Mouse (Mus musculus): ENCODE results near the gene Gm10644. TPM values are rescaled to one million over a fixed set of nuclear protein-coding genes. Genes with fewer than 3 reads are reported as not detected.

Gene Gm10644
- total and polyA plus RNA-seq, 2 experiments from 2014 or later: 0.39 to 0.60 TPM

GRCm38 (mm10) chr8:83976779-83977350 lies 21.9 kb upstream of the Gm10644 start:
- Histone ChIP-seq H3K9ac (replicated peaks; ENCODE audit: low read length, poor library complexity, severe bottlenecking) (no peak overlapping the region), H3K4me1 (ENCODE audit: insufficient read depth, low read length) (peaks cover 24% of the 10 kb centered on the region; the same call in 1 of the 2 replicates), H3K27me3 (ENCODE audit: insufficient read depth, low read length) (no peaks in the 10 kb centered on the region), H3K4me3 (ENCODE audit: low read depth, low read length) (no peak overlapping the region), H3K36me3 (ENCODE audit: insufficient read depth, low read length) (peaks cover 22% of the 10 kb centered on the region), H3K27ac (ENCODE audit: low read depth, low read length) (no peak overlapping the region), H3K4me2 (ENCODE audit: low read depth, low read length, poor library complexity, severe bottlenecking) (no peak overlapping the region), H3K9me3 (ENCODE audit: low read length) (no peaks in the 10 kb centered on the region)
- peak; percentile 39; the same call in 1 of the 2 replicates for TF ChIP-seq CTCF (IDR thresholded peaks at IDR 0.05)
- DNase-seq (ENCODE audit: low spot score) (no peak), ATAC-seq (ENCODE audit: low FRiP score) (no peak)
- 83% methylated on average over 5 of the region's 5 CpGs for WGBS

DNA sequence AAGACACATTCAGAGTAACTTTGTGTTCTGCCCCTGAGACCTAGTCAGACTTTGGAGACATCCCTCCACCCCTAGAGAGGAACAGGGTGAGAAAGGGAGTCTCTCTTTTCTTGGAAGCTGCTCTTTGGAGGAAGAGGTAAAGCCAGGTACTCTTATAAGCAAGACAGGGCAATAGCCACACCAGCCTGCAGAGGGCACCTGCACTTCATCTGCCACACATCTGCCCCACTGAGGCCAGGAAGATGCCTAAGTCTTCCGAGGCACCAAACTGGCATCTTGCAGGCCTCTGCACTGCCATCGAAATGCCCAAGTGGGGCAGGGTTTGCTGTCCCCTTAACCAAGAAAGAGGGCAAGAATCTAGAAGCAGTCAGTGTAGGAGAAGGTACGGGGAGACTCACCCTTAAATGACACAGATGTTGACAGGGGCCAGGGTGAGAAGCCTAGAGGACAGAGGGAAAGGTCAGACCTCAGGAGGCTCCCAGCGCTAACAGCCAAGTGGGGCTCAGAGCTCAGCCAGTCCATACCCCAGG lies 21.2 kb upstream of the Gm10644 start:
- DNase-seq (ENCODE audit: low spot score) (no peak), ATAC-seq (ENCODE audit: low FRiP score) (no peak)
- Histone ChIP-seq H3K9ac (replicated peaks; ENCODE audit: low read length, poor library complexity, severe bottlenecking) (no peak overlapping the region), H3K4me3 (ENCODE audit: low read depth, low read length) (no peak overlapping the region), H3K4me2 (ENCODE audit: low read depth, low read length, poor library complexity, severe bottlenecking) (no peak overlapping the region), H3K27ac (ENCODE audit: low read depth, low read length) (no peak overlapping the region), H3K36me3 (ENCODE audit: insufficient read depth, low read length) (peaks cover 15% of the 10 kb centered on the region), H3K9me3 (ENCODE audit: low read length) (no peaks in the 10 kb centered on the region), H3K4me1 (ENCODE audit: insufficient read depth, low read length) (peaks cover 27% of the 10 kb centered on the region; the same call in 1 of the 2 replicates), H3K27me3 (ENCODE audit: insufficient read depth, low read length) (no peaks in the 10 kb centered on the region)
- TF ChIP-seq CTCF (IDR thresholded peaks at IDR 0.05): 0 out of 2 replicates have a peak, but pooled peaks have one; percentile 20
- 89% methylated on average over 4 of the region's 4 CpGs for WGBS

GRCm38 (mm10) chr8:83974521-83974920 lies 19.5 kb upstream of the Gm10644 start:
- H3K4me3 ChIP-seq (ENCODE audit: low read depth, low read length): no peak overlapping the region
- no peak for DNase-seq (ENCODE audit: low spot score)

GRCm38 (mm10) chr8:83973161-83974031 lies 18.4 kb upstream of the Gm10644 start:
- 3% methylated on average over 35 of the region's 37 CpGs for WGBS
- H3K36me3 ChIP-seq (ENCODE audit: insufficient read depth, low read length): 0 out of 2 replicates have a peak, but pooled peaks cover 4% of the 10 kb centered on the region
- peak overlapping the region; percentile 78 for H3K27ac ChIP-seq (ENCODE audit: low read depth, low read length)
- H3K4me3 ChIP-seq (ENCODE audit: low read depth, low read length): peak overlapping the region; percentile 95
- H3K4me1 ChIP-seq (ENCODE audit: insufficient read depth, low read length): peaks cover 27% of the 10 kb centered on the region; the same call in 1 of the 2 replicates
- H3K4me2 ChIP-seq (ENCODE audit: low read depth, low read length, poor library complexity, severe bottlenecking): peak overlapping the region; percentile 91
- H3K9me3 ChIP-seq (ENCODE audit: low read length): no peaks in the 10 kb centered on the region
- H3K9ac ChIP-seq (replicated peaks; ENCODE audit: low read length, poor library complexity, severe bottlenecking): peak overlapping the region; percentile 84
- DNase-seq (ENCODE audit: low spot score): peak; percentile 18
- H3K27me3 ChIP-seq (ENCODE audit: insufficient read depth, low read length): no peaks in the 10 kb centered on the region
- TF ChIP-seq CTCF (IDR thresholded peaks at IDR 0.05): no peak
- ATAC-seq (ENCODE audit: low FRiP score): peak; percentile 12

More at GRCm38 (mm10) chr8:83974521-83974920, 19.5 kb upstream of the Gm10644 start:
- H3K36me3 ChIP-seq (ENCODE audit: insufficient read depth, low read length): 0 out of 2 replicates have a peak, but pooled peaks cover 4% of the 10 kb centered on the region
- peaks cover 27% of the 10 kb centered on the region; the same call in 1 of the 2 replicates for H3K4me1 ChIP-seq (ENCODE audit: insufficient read depth, low read length)
- no peaks in the 10 kb centered on the region for H3K27me3 ChIP-seq (ENCODE audit: insufficient read depth, low read length)
- TF ChIP-seq CTCF (IDR thresholded peaks at IDR 0.05): no peak
- H3K4me2 ChIP-seq (ENCODE audit: low read depth, low read length, poor library complexity, severe bottlenecking): peak overlapping the region; percentile 91
- no peak for ATAC-seq (ENCODE audit: low FRiP score)
- 87% methylated on average over 4 of the region's 4 CpGs for WGBS
- no peaks in the 10 kb centered on the region for H3K9me3 ChIP-seq (ENCODE audit: low read length)
- no peak overlapping the region for H3K9ac ChIP-seq (replicated peaks; ENCODE audit: low read length, poor library complexity, severe bottlenecking)
- no peak overlapping the region for H3K27ac ChIP-seq (ENCODE audit: low read depth, low read length)

DNA sequence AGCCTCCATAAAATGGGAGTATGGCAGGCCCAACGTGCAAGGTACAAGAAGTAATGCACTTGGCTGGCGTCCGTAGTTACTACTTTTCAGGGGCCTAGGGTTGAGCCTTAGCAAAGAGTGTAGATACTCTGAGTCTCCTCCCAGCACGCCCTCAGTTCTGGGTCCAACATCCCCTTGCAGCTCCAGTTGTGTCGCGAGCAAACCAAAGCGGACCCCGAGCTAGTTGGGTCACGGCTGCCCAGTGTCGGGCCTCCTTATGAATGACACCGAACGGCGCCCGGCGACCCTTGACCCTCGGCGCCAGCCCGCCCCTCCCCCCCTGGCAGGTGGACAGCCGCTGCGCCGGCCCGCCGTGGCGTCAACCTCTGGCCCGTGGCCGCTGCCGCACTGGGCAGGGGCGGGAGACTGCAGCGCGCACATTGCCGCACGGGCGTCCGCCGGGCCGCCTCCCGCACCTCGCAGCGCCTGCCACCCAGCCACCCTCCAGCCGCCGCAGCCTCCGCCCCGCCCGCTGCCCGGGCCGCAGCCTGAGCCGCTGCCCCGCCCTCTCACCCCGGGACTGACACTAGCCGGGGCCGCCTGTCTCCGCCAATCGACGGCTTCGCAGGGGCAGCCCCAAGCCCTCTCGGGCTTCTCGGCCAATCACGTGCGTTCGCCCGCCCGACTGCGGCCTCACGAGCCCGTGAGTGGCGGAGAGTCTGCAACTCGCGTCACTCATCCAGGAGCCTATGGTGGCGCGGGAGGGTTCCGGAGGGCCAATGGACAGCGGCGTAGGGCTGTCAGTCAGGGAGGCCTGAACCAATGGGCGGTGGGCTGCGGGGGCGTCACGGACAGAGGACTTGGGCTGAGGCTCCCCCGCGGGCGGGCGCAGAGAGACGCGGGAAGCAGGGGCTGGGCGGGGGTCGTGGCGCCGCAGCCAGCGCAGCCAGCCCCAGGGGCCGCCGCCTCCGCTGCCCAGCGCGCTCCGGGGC lies 17.4 kb upstream of the Gm10644 start, which contains the start of gene Prkaca:
Gene Prkaca (plus strand): TSS at position 844 of the 971 bp plus-strand sequence.
- Histone ChIP-seq H3K9me3 (ENCODE audit: low read length) (no peaks in the 10 kb centered on the region), H3K4me2 (ENCODE audit: low read depth, low read length, poor library complexity, severe bottlenecking) (peak within 1 kb of the TSS; percentile 91), H3K9ac (replicated peaks; ENCODE audit: low read length, poor library complexity, severe bottlenecking) (peak within 1 kb of the TSS; percentile 84), H3K4me3 (ENCODE audit: low read depth, low read length) (peak within 1 kb of the TSS; percentile 95), H3K27me3 (ENCODE audit: insufficient read depth, low read length) (no peaks in the 10 kb centered on the region), H3K27ac (ENCODE audit: low read depth, low read length) (peak within 1 kb of the TSS; percentile 78), H3K36me3 (ENCODE audit: insufficient read depth, low read length) (no peaks in the 10 kb centered on the region), H3K4me1 (ENCODE audit: insufficient read depth, low read length) (peaks cover 19% of the 10 kb centered on the region; the same call in 1 of the 2 replicates)
- DNase-seq (ENCODE audit: low spot score) (peak; percentile 99), ATAC-seq (ENCODE audit: low FRiP score) (peak; percentile 100)
- TF ChIP-seq CTCF (IDR thresholded peaks at IDR 0.05): no peak
- under 1% methylated on average over 46 of the region's 94 CpGs for WGBS

All from midbrain, postnatal 0 days (tissue).